Mouse (Mus musculus): Measurements from ENCODE around the gene Skint7.
A peak's percentile ranks its signal among the peaks of the same experiment; 100 is the strongest.
"Not testable (repeated sequence)": the region's sequence is repeated elsewhere in the genome, so short reads cannot be mapped to it uniquely, and the experiment has no call there.

Gene Skint7

GRCm38 (mm10) chr4:111972623-111973022 is at the start of gene Skint7:
Gene Skint7 (plus strand): TSS chr4:111972923.
- no peak for DNase-seq

DNA sequence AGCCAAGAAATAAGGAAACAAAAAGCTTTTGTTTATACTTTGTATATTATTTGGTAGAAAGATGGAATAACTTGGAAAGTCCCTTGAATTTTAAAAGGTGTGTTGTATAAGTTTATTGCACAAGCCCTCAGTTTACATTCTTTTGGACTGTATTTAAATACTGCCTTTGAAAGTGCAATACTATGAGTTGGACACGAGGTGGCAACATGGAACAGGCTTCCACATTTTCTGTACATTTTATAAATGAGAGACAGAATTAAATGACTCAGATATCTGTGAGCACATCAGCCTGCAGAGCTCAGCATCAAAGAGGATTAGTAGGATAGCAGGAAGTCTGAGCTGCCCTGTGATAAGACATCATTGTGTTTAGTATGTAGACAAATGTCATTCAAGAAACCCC is 11.4 kb upstream of the Skint7 start:
- DNase-seq, result peak; percentile 2 to 3

- DNase-seq, result not testable (repeated sequence)
These were observed 9.5 kb upstream of the Skint7 start for GRCm38 (mm10) chr4:111963241-111963640.

DNA sequence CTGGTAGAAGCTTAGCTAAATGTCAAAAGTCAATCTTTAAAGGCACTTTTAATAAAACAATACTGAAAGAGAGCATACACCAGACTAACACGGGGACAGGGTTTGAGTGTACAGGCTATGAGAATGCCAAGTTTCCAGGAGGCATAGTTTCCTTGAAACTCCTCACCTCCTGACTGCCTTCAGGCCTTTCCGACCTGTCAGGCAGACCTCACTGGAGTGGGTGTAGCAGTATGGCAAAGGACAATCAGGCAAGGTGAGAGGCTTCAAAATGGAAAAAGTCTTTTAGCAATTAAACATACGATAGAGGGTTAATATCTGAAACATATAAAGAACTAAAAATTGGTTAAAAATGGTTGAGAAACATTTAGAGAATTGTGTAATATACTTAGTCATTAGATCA is 9.1 kb upstream of the Skint7 start:
- DNase-seq, result no peak

GRCm38 (mm10) chr4:112005969-112006368 is 33.2 kb downstream of the Skint7 start, which contains the start of gene Skint1:
Gene Skint1 (plus strand): TSS chr4:112006269.
- no peak for DNase-seq
